Mouse (Mus musculus) forebrain, postnatal 0 days (tissue): ENCODE data around the gene Fam110a. TPM values are rescaled to one million over a fixed set of nuclear protein-coding genes. Genes with fewer than 3 reads are reported as not detected.
A peak's percentile ranks its signal among the peaks of the same experiment; 100 is the strongest.

Source experiments
- ATAC-seq: fragments of 200-750 bp; cut with Nextera tagmentation; 2 replicates; pipeline ENCODE4 v1.8.0; 2017; ENCODE audit warnings: mild to moderate bottlenecking, moderate library complexity
- DNase-seq: peaks from one replicate; pipeline ENCODE4 v3.0.0-alpha.2; 2015
- H3K27ac ChIP-seq: fragments of 300-500 bp; sonication (generic); 2 replicates; pipeline ENCODE4 v1.5.1; 2014; ENCODE audit warnings: low read depth, mild to moderate bottlenecking, antibody characterized with exemption, low read length, moderate library complexity, mixed read lengths
- H3K27me3 ChIP-seq: fragments of 300-500 bp; sonication (generic); 2 replicates; pipeline ENCODE4 v1.6.1; 2014; ENCODE audit warnings: mild to moderate bottlenecking, low read length, mixed read lengths; ENCODE audit not compliant: insufficient read depth
- H3K36me3 ChIP-seq: fragments of 300-500 bp; sonication (generic); 2 replicates; pipeline ENCODE4 v1.6.1; 2014; ENCODE audit warnings: mild to moderate bottlenecking, moderate library complexity; ENCODE audit not compliant: insufficient read depth
- H3K4me1 ChIP-seq: fragments of 300-500 bp; sonication (generic); 2 replicates; pipeline ENCODE4 v1.6.1; 2014; ENCODE audit warnings: antibody characterized with exemption; ENCODE audit not compliant: insufficient read depth
- H3K4me2 ChIP-seq: fragments of 300-500 bp; sonication (generic); 2 replicates; pipeline ENCODE4 v1.6.1; 2014; ENCODE audit warnings: low read depth, mild to moderate bottlenecking, moderate library complexity
- H3K4me3 ChIP-seq: fragments of 300-500 bp; sonication (generic); 2 replicates; pipeline ENCODE4 v1.5.1; 2014; ENCODE audit warnings: low read depth, low read length, mixed read lengths
- H3K9ac ChIP-seq: fragments of 300-500 bp; sonication (generic); 2 replicates; pipeline ENCODE4 v1.6.1; 2014; ENCODE audit warnings: mild to moderate bottlenecking
- H3K9me3 ChIP-seq: fragments of 300-500 bp; sonication (generic); 2 replicates; pipeline ENCODE4 v1.6.1; 2016; ENCODE audit warnings: low read length
- CTCF ChIP-seq: sonication (generic); IDR thresholded peaks from 2 replicates; pipeline ENCODE4 v1.5.1; 2016; ENCODE audit warnings: antibody characterized with exemption, control low read depth, low read depth
- WGBS: fragments of 180-500 bp; shearing (Covaris S2); extraction: QIAGEN DNeasy Blood & Tissue Kit; methylation state at CpG from one replicate; pipeline ENCODE4 v1.1.7; 2014; 5-methylcytosine and 5-hydroxymethylcytosine counted together
- polyA plus RNA-seq: library from polyadenylated mRNA; unstranded; fragments of >200 nt; fragmentation: Nextera tagmentation; extraction: Ambion mirVana; gene quantifications from 2 replicates; pipeline ENCODE4 v1.2.1, GENCODE M21; 2015
- total RNA-seq: library from RNA; depleted of rRNA; stranded (reverse); fragments of >200 nt; gene quantifications from 2 replicates; pipeline ENCODE4 v1.2.3, GENCODE M21; 2014

Fam110a gene
- total and polyA plus RNA-seq, 2 experiments from 2014 or later, result 24.3 to 47.7 TPM

DNA sequence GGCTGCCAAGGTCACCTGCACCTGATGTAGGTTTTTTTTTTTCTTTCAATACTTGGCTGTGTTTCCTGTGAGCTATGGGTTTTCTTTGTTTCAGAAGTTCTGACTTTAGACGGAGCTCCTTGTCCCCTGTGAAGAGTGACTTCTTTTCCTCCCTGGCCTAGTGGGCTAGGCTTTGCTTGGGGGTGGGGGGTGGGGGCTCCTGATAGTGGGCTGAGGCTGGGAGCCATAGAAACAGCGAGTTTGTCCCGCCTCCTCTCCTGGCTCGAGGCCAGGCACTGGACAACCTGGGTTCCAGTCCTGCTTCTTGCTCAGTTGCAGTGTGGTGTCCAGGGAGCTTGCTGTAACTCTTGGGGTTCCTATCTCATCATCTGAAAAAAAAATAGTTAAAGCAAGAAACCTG is 36.0 kb upstream of the Fam110a start:
- no peaks in the 10 kb centered on the region for H3K36me3 ChIP-seq
- no peak overlapping the region for H3K4me2 ChIP-seq
- H3K27me3 ChIP-seq, result no peaks in the 10 kb centered on the region
- H3K4me1 ChIP-seq, result no peaks in the 10 kb centered on the region
- DNase-seq (no peak), ATAC-seq (no peak)
- no peak for TF ChIP-seq CTCF
- WGBS, result 31% methylated on average over 4 of the region's 4 CpGs
- H3K9ac ChIP-seq, result no peak overlapping the region
- no peaks in the 10 kb centered on the region for H3K9me3 ChIP-seq
- H3K27ac ChIP-seq, result no peak overlapping the region
- H3K4me3 ChIP-seq, result no peak overlapping the region

DNA sequence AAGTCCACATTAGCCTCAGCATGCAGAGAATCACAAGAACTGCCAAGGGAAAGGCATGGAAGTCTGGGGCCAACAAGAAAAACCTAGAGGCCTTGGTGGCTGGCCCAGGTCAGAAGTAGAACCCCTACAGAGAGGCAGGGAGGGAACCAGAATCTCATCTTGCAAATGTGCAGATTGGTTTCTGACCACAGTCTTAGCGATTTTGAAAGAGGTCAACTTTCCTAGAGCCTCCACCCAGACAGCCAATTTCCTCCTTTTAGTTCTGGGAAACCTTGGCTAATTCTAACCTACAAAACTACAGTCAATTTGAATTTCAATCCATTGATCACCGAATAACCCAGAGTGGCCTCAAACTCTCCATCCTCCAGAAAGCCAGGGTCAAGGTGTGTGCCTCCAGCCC is 32.7 kb upstream of the Fam110a start:
- Histone ChIP-seq H3K27ac (no peak overlapping the region), H3K4me3 (no peak overlapping the region), H3K27me3 (no peaks in the 10 kb centered on the region), H3K4me1 (no peaks in the 10 kb centered on the region), H3K9ac (no peak overlapping the region), H3K4me2 (no peak overlapping the region), H3K9me3 (no peaks in the 10 kb centered on the region), H3K36me3 (no peaks in the 10 kb centered on the region)
- no peak for ATAC-seq
- WGBS, result 78% methylated on average over 2 of the region's 2 CpGs
- no peak for TF ChIP-seq CTCF
- DNase-seq, result no peak

DNA sequence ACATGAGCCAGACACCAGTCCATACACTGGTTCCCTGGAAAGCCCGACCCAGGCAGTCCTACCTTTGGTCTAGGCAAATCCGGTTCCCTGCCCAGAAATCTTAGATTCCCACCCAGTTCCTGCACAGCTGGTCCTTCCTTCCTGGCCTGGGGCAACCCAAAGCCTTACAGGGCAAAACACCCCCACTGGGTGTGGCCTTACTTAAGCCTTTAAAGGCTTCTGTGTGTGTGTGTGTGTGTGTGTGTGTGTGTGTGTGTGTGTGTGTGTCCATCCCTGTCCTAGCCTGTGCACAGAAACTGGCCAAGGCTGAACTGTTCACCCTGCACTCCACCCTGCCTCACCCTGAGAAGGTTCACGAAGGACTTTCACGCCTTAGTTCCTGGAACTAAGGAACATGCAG is 32.2 kb upstream of the Fam110a start:
- Histone ChIP-seq H3K36me3 (no peaks in the 10 kb centered on the region), H3K4me2 (no peak overlapping the region), H3K4me1 (no peaks in the 10 kb centered on the region), H3K27ac (no peak overlapping the region), H3K9me3 (no peaks in the 10 kb centered on the region), H3K27me3 (no peaks in the 10 kb centered on the region), H3K4me3 (no peak overlapping the region), H3K9ac (no peak overlapping the region)
- DNase-seq, result no peak
- no peak for ATAC-seq
- no peak for TF ChIP-seq CTCF
- WGBS, result 78% methylated on average over 4 of the region's 4 CpGs

DNA sequence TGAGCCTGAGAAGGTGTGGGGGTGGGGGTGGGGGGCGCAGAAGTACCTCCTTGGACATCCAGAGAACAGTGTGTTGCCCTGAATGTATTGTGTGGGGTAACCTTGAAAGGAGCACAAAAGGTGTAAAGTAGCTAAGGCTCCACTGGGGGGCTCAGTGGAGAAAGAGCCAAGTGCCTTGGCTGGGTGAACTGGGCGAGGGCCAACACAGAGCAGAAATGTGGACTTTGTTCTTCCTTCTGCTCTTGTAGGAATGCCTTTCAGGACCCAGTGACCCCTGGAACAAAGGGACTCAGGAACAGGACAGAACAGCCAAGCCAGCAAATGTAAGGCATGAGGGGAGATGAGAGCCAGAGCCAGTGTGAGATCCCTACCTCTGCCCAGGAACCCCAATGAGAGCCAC is 31.7 kb upstream of the Fam110a start:
- Histone ChIP-seq H3K9me3 (no peaks in the 10 kb centered on the region), H3K4me1 (no peaks in the 10 kb centered on the region), H3K4me2 (no peak overlapping the region), H3K27ac (no peak overlapping the region), H3K27me3 (no peaks in the 10 kb centered on the region), H3K4me3 (no peak overlapping the region), H3K36me3 (no peaks in the 10 kb centered on the region), H3K9ac (no peak overlapping the region)
- WGBS, result 24% methylated on average over 2 of the region's 2 CpGs
- DNase-seq (no peak), ATAC-seq (peak; percentile 53; the same call in 1 of the 2 replicates)
- TF ChIP-seq CTCF, result peak; percentile 49

DNA sequence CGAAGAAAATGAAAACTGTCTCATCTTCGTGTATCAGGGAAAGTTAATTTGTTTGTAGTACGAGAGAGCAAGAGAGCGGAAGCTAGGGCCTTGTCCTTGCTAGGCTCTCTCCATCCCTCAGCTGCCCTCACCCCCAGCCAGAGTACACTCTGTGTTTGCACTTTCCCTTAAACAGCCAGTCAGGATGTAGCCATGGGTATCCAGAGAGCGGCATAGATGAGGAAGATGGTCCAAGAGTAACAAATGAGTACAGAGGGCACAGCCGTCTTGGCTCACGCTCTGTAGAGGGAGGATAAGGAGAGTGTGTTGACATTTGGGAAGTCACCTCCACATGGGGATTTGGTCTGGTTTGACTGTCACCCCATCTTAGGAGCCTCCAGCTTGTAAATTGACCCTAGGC is 30.6 kb upstream of the Fam110a start:
- no peaks in the 10 kb centered on the region for H3K27me3 ChIP-seq
- no peak for DNase-seq
- ATAC-seq, result no peak

DNA sequence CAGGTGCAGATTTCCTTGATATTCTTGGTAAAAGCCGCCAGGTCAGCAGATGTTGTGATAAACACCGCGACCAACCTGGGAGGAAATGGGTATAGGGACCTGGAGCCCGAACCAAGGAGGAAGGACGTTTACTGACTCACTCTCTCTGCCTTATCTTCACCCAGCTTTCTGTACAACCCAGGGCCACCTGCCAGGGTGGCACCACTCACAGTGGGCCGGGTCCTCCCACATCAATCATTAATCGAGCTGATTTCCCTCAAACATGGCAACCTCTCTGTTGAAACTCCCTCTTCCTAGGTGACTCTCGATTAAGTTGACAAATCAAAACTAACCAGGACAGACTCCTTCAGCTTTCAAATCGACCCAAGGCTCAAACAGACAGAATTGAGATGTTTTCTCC is 30.2 kb upstream of the Fam110a start:
- H3K4me1 ChIP-seq, result no peaks in the 10 kb centered on the region
- H3K4me3 ChIP-seq, result no peak overlapping the region
- no peaks in the 10 kb centered on the region for H3K36me3 ChIP-seq
- no peak overlapping the region for H3K4me2 ChIP-seq
- no peak for TF ChIP-seq CTCF
- no peaks in the 10 kb centered on the region for H3K27me3 ChIP-seq
- ATAC-seq (no peak), DNase-seq (no peak)
- no peak overlapping the region for H3K9ac ChIP-seq
- H3K27ac ChIP-seq, result no peak overlapping the region
- H3K9me3 ChIP-seq, result no peaks in the 10 kb centered on the region
- WGBS, result 81% methylated on average over 9 of the region's 9 CpGs

More for the DNA sequence above, 30.6 kb upstream of the Fam110a start:
- H3K9ac ChIP-seq, result no peak overlapping the region
- no peaks in the 10 kb centered on the region for H3K36me3 ChIP-seq
- H3K9me3 ChIP-seq, result no peaks in the 10 kb centered on the region
- H3K4me1 ChIP-seq, result no peaks in the 10 kb centered on the region
- no peak overlapping the region for H3K4me2 ChIP-seq
- no peak for TF ChIP-seq CTCF
- WGBS, result 88% methylated on average over 7 of the region's 7 CpGs
- no peak overlapping the region for H3K27ac ChIP-seq
- H3K4me3 ChIP-seq, result no peak overlapping the region

DNA sequence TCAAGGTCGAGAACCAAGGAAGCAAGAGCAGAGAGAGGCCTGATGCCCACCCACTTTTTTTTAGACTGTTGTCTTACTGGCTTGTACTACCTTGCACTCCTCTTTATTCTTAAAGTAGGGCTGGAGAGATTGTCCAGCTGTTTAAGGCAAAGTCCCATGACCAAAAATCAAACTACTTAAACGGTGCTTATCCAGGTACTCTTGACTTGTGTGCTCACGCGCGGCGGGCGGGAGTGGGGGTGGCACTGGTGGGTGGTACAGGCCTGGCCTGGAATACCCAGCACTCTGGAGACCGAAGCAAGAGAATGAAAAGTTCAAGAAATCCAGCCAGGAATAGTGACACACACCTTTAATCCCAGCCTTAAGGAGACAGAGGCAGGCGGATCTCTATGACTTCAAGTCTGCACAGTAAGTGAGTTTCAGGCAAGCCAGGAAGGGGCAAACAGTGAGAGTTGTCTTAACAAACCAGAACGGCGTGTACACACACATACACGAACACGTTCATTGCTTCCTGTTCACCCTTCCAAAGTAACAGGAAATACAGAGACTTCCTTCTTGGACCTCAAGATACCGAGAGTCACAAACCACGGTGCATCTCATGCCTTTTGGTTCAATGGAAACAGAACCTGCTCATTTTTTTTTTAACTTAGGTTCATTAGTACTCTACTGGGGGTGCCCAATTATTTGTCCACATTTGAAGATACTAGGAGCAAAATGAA is 29.2 kb upstream of the Fam110a start:
- H3K4me3 ChIP-seq, result no peak overlapping the region
- ATAC-seq (no peak), DNase-seq (no peak)
- no peaks in the 10 kb centered on the region for H3K36me3 ChIP-seq
- no peak for TF ChIP-seq CTCF
- no peak overlapping the region for H3K27ac ChIP-seq
- no peak overlapping the region for H3K4me2 ChIP-seq
- no peak overlapping the region for H3K9ac ChIP-seq
- WGBS, result 91% methylated on average over 15 of the region's 15 CpGs
- H3K4me1 ChIP-seq, result no peaks in the 10 kb centered on the region
- H3K9me3 ChIP-seq, result no peaks in the 10 kb centered on the region
- no peaks in the 10 kb centered on the region for H3K27me3 ChIP-seq

DNA sequence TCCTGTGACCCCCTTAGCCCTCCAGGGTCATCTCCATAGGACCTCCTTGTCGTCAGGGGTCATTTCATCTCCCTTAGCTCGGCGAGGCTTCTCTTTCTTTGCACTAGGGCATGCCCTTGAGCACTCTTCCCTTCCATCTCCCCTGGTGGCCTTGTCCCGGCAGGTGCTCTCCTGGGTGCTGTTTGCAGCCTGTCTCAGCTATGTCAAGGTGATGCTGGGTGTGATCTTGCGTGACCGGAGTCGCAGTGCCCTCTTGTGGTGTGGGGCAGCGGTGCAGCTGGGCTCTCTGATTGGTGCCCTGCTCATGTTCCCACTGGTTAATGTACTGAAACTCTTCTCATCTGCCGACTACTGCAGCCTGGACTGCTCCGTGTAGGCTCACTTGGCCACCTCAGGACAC is 27.8 kb upstream of the Fam110a start:
- peak; percentile 52; the same call in 1 of the 2 replicates for ATAC-seq

More for the DNA sequence above, 27.8 kb upstream of the Fam110a start:
- WGBS, result 66% methylated on average over 10 of the region's 10 CpGs
- peak; percentile 22 for DNase-seq
- Histone ChIP-seq H3K27ac (no peak overlapping the region), H3K4me3 (no peak overlapping the region), H3K9ac (no peak overlapping the region), H3K27me3 (no peaks in the 10 kb centered on the region), H3K9me3 (no peaks in the 10 kb centered on the region), H3K36me3 (no peaks in the 10 kb centered on the region), H3K4me2 (no peak overlapping the region), H3K4me1 (no peaks in the 10 kb centered on the region)
- TF ChIP-seq CTCF, result peak; percentile 71
